In genomic region chr6:135340355-135341075, GRCm38 (mm10) we compare ENCODE assay signal across 9 mouse cellular contexts. TPM values are rescaled to one million over a fixed set of nuclear protein-coding genes. Genes with fewer than 3 reads are reported as not detected.
DNase-seq lines count a peak whose midpoint lies in the region; ATAC-seq and TF ChIP-seq lines count a peak whose summit lies in the region.
"Had no signal": no experiment of that assay in that cellular context is flagged by ENCODE, and none has a peak within 500 bp of the region (broad histone marks: within the 10 kb centered on the region; RNA-seq: fewer than 3 reads in every experiment).

No protein-coding gene starts in this region.

- no peak overlapping the region for H3K4me2 ChIP-seq in lung, embryonic 16.5 days (ENCODE audit: low read depth, low read length)
- no peak overlapping the region for H3K4me2 ChIP-seq in kidney, postnatal 0 days (ENCODE audit: low read length)
- no peak overlapping the region for H3K4me2 ChIP-seq in midbrain, postnatal 0 days (ENCODE audit: low read depth, low read length, poor library complexity, severe bottlenecking)

- H3K9me3 ChIP-seq in lung, embryonic 16.5 days (ENCODE audit: control insufficient read depth, low read length) = no peaks in the 10 kb centered on the region
- H3K9me3 ChIP-seq in kidney, postnatal 0 days (replicated peaks; ENCODE audit: low read length) = no peaks in the 10 kb centered on the region
- no peaks in the 10 kb centered on the region for H3K9me3 ChIP-seq in midbrain, postnatal 0 days (ENCODE audit: low read length)

- peaks cover 13% of the 10 kb centered on the region; the same call in 1 of the 2 replicates for H3K4me1 ChIP-seq in lung, embryonic 16.5 days (replicated peaks; ENCODE audit: control insufficient read depth, insufficient read depth, low read length)
- peaks cover 9% of the 10 kb centered on the region; the same call in 1 of the 2 replicates for H3K4me1 ChIP-seq in kidney, postnatal 0 days (replicated peaks; ENCODE audit: insufficient read depth, low read length)
- no peaks in the 10 kb centered on the region for H3K4me1 ChIP-seq in midbrain, postnatal 0 days (ENCODE audit: insufficient read depth, low read length)

- no peak; the same call in 1 of the 2 replicates for ATAC-seq in lung, embryonic 16.5 days (ENCODE audit: low read depth)
- no peak for ATAC-seq in kidney, postnatal 0 days (replicated peaks; ENCODE audit: low FRiP score, low read depth)
- no peak for ATAC-seq in midbrain, postnatal 0 days (ENCODE audit: low FRiP score)
- ATAC-seq: hindbrain, postnatal 0 days had no signal

- H3K4me3 ChIP-seq in lung, embryonic 16.5 days (ENCODE audit: low read length) = no peak overlapping the region
- H3K4me3 ChIP-seq in kidney, postnatal 0 days (replicated peaks; ENCODE audit: low read depth, low read length) = no peak overlapping the region
- H3K4me3 ChIP-seq in midbrain, postnatal 0 days (ENCODE audit: low read depth, low read length) = no peak overlapping the region

- H3K36me3 ChIP-seq in lung, embryonic 16.5 days (ENCODE audit: control insufficient read depth, insufficient read depth, low read length) = no peaks in the 10 kb centered on the region
- no peaks in the 10 kb centered on the region for H3K36me3 ChIP-seq in kidney, postnatal 0 days (ENCODE audit: insufficient read depth, low read length)
- no peaks in the 10 kb centered on the region for H3K36me3 ChIP-seq in midbrain, postnatal 0 days (ENCODE audit: insufficient read depth, low read length)
- H3K36me3 ChIP-seq: G1E had no signal

- 56% methylated on average over 9 of the region's 9 CpGs for WGBS in lung, embryonic 16.5 days
- 55% methylated on average over 9 of the region's 9 CpGs for WGBS in kidney, postnatal 0 days
- 60% methylated on average over 9 of the region's 9 CpGs for WGBS in midbrain, postnatal 0 days

- peak overlapping the region; percentile 73 for H3K27ac ChIP-seq in lung, embryonic 16.5 days (ENCODE audit: low read length)
- peak overlapping the region; percentile 62 for H3K27ac ChIP-seq in kidney, postnatal 0 days
- H3K27ac ChIP-seq in midbrain, postnatal 0 days (ENCODE audit: low read depth, low read length) = no peak overlapping the region
- H3K27ac ChIP-seq: hindbrain, postnatal 0 days had no signal

- no peak for DNase-seq in lung, postnatal 36 days
- peak; percentile 31 for DNase-seq in heart, adult 8-10 months (ENCODE audit: low spot score)
- no peak for DNase-seq in kidney, postnatal 0 days (ENCODE audit: low spot score)
- DNase-seq in telencephalon, adult 2 months (ENCODE audit: low read depth, low spot score) = peak; percentile 39
- DNase-seq in right cerebral cortex, postnatal 36 days (ENCODE audit: low spot score in 2 of 2) = no peak
- DNase-seq in midbrain, postnatal 0 days (ENCODE audit: low spot score) = no peak

- no peak for TF ChIP-seq CTCF in kidney, postnatal 0 days (IDR thresholded peaks at IDR 0.05; ENCODE audit: low read depth)
- TF ChIP-seq CTCF in midbrain, postnatal 0 days (IDR thresholded peaks at IDR 0.05) = no peak

- H3K9ac ChIP-seq in lung, embryonic 16.5 days (ENCODE audit: low read length) = no peak overlapping the region
- H3K9ac ChIP-seq in kidney, postnatal 0 days (ENCODE audit: low read depth, low read length) = no peak overlapping the region
- no peak overlapping the region for H3K9ac ChIP-seq in midbrain, postnatal 0 days (replicated peaks; ENCODE audit: low read length, poor library complexity, severe bottlenecking)

- no peaks in the 10 kb centered on the region for H3K27me3 ChIP-seq in lung, embryonic 16.5 days (ENCODE audit: control insufficient read depth, insufficient read depth, low read depth, low read length)
- no peaks in the 10 kb centered on the region for H3K27me3 ChIP-seq in kidney, postnatal 0 days (ENCODE audit: insufficient read depth, low read length)
- no peaks in the 10 kb centered on the region for H3K27me3 ChIP-seq in midbrain, postnatal 0 days (ENCODE audit: insufficient read depth, low read length)

RNA-seq across cellular contexts. Expression of gene Emp1, which starts 21.8 kb away (rescaled TPM):
- polyA plus RNA-seq in lung, embryonic 16.5 days (2015; fragmentation: Nextera tagmentation; extraction: Ambion mirVana) = 114 TPM in 2 replicates
- total RNA-seq in heart, adult 8-10 months (2022) = 10 to 100 TPM; 24.4 to 52.4 (median 41.1) TPM
- 54.7 and 55.7 TPM in 2 replicates for polyA plus RNA-seq in kidney, postnatal 0 days (2015; fragmentation: Nextera tagmentation; extraction: Ambion mirVana)
- 26.9 and 42.1 TPM in 2 replicates for total RNA-seq in midbrain, postnatal 0 days (2014; rRNA removed)
- 5.6 and 5.7 TPM in 2 replicates for polyA plus RNA-seq in midbrain, postnatal 0 days (2015; fragmentation: Nextera tagmentation; extraction: Ambion mirVana)
- polyA plus RNA-seq: G1E had no signal

RNA-seq across cellular contexts. Expression of gene Pbp2, which starts 30.3 kb away (rescaled TPM):
- 0.15 and 0.49 TPM in 2 replicates for polyA plus RNA-seq in lung, embryonic 16.5 days (2015; fragmentation: Nextera tagmentation; extraction: Ambion mirVana)
- total RNA-seq in heart, adult 8-10 months (2022) = not detected
- 0.20 and 0.42 TPM in 2 replicates for polyA plus RNA-seq in kidney, postnatal 0 days (2015; fragmentation: Nextera tagmentation; extraction: Ambion mirVana)
- total RNA-seq in midbrain, postnatal 0 days (2014; rRNA removed) = not detected in 2 replicates
- polyA plus RNA-seq in midbrain, postnatal 0 days (2015; fragmentation: Nextera tagmentation; extraction: Ambion mirVana) = not detected in 2 replicates
- total RNA-seq: G1E had no signal
- polyA plus RNA-seq: G1E; hindbrain, postnatal 0 days had no signal

Comparison
In these comparisons a context has a peak if more than half of its experiments do, and no peak if none do; other contexts are left out.
1. DNase-seq: peak in heart, adult 8-10 months (single experiment) and telencephalon, adult 2 months (single experiment); none in lung, postnatal 36 days (single experiment), kidney, postnatal 0 days (single experiment), right cerebral cortex, postnatal 36 days (0 of 2) and midbrain, postnatal 0 days (single experiment).